Mouse (Mus musculus): ENCODE measurements at regions not wholly inside any gene's neighbourhood (a gene's known extent, or its start where the extent isn't known, plus 50 kb on each side); places are given as distances from the start of the nearest gene placed in this dataset.

GRCm38 (mm10) chr15:52999776-53000175 lies 884.9 kb upstream of the Gm7489 start:
- no peak for ATAC-seq (ENCODE audit: insufficient number of reproducible peaks, insufficient read depth, low FRiP score, low read depth)
- Histone ChIP-seq H3K27me3 (ENCODE audit: control insufficient read depth, insufficient read depth, low read length) (no peaks in the 10 kb centered on the region), H3K4me2 (ENCODE audit: low read length) (no peak overlapping the region), H3K36me3 (ENCODE audit: control insufficient read depth, insufficient read depth, low read length) (no peaks in the 10 kb centered on the region), H3K9ac (ENCODE audit: low read length) (no peak overlapping the region), H3K27ac (replicated peaks in 1 of 2; ENCODE audit: control insufficient read depth in 1 of 2, insufficient read depth in 1 of 2, low read depth in 2 of 2, low read length in 2 of 2) (no peak overlapping the region), H3K4me3 (ENCODE audit: control insufficient read depth in 1 of 2, insufficient read depth in 1 of 2, low read depth in 1 of 2, low read length in 2 of 2) (no peak overlapping the region), H3K4me1 (ENCODE audit: control insufficient read depth in 2 of 2, insufficient read depth in 2 of 2, low read length in 2 of 2) (no peaks in the 10 kb centered on the region), H3K9me3 (ENCODE audit: control insufficient read depth, low read length) (no peaks in the 10 kb centered on the region)
- 85% methylated on average over 2 of the region's 2 CpGs for WGBS

GRCm38 (mm10) chr15:53001429-53001828 lies 883.3 kb upstream of the Gm7489 start:
- Histone ChIP-seq H3K27ac (replicated peaks in 1 of 2; ENCODE audit: control insufficient read depth in 1 of 2, insufficient read depth in 1 of 2, low read depth in 2 of 2, low read length in 2 of 2) (no peak overlapping the region), H3K9me3 (ENCODE audit: control insufficient read depth, low read length) (no peaks in the 10 kb centered on the region), H3K4me2 (ENCODE audit: low read length) (no peak overlapping the region), H3K4me1 (ENCODE audit: control insufficient read depth in 2 of 2, insufficient read depth in 2 of 2, low read length in 2 of 2) (no peaks in the 10 kb centered on the region), H3K36me3 (ENCODE audit: control insufficient read depth, insufficient read depth, low read length) (no peaks in the 10 kb centered on the region), H3K4me3 (ENCODE audit: control insufficient read depth in 1 of 2, insufficient read depth in 1 of 2, low read depth in 1 of 2, low read length in 2 of 2) (no peak overlapping the region), H3K9ac (ENCODE audit: low read length) (no peak overlapping the region), H3K27me3 (ENCODE audit: control insufficient read depth, insufficient read depth, low read length) (no peaks in the 10 kb centered on the region)
- ATAC-seq (ENCODE audit: insufficient number of reproducible peaks, insufficient read depth, low FRiP score, low read depth) = no peak
- WGBS = 87% methylated on average over 3 of the region's 3 CpGs

- no peaks in the 10 kb centered on the region for H3K9me3 ChIP-seq (ENCODE audit: control insufficient read depth, low read length)
- H3K4me2 ChIP-seq (ENCODE audit: low read length) = no peak overlapping the region
- H3K4me3 ChIP-seq (ENCODE audit: control insufficient read depth in 1 of 2, insufficient read depth in 1 of 2, low read depth in 1 of 2, low read length in 2 of 2) = no peak overlapping the region
- 86% methylated on average over 4 of the region's 4 CpGs for WGBS
- H3K36me3 ChIP-seq (ENCODE audit: control insufficient read depth, insufficient read depth, low read length) = no peaks in the 10 kb centered on the region
- no peak overlapping the region for H3K9ac ChIP-seq (ENCODE audit: low read length)
- H3K27ac ChIP-seq (replicated peaks in 1 of 2; ENCODE audit: control insufficient read depth in 1 of 2, insufficient read depth in 1 of 2, low read depth in 2 of 2, low read length in 2 of 2) = no peak overlapping the region
- H3K27me3 ChIP-seq (ENCODE audit: control insufficient read depth, insufficient read depth, low read length) = no peaks in the 10 kb centered on the region
- H3K4me1 ChIP-seq (ENCODE audit: control insufficient read depth in 2 of 2, insufficient read depth in 2 of 2, low read length in 2 of 2) = no peaks in the 10 kb centered on the region
- ATAC-seq (ENCODE audit: insufficient number of reproducible peaks, insufficient read depth, low FRiP score, low read depth) = no peak
Measured at GRCm38 (mm10) chr15:53001964-53002363, 882.7 kb upstream of the Gm7489 start.

- H3K9me3 ChIP-seq (ENCODE audit: control insufficient read depth, low read length) = no peaks in the 10 kb centered on the region
- no peak overlapping the region for H3K27ac ChIP-seq (replicated peaks in 1 of 2; ENCODE audit: control insufficient read depth in 1 of 2, insufficient read depth in 1 of 2, low read depth in 2 of 2, low read length in 2 of 2)
- ATAC-seq (ENCODE audit: insufficient number of reproducible peaks, insufficient read depth, low FRiP score, low read depth) = no peak
- H3K4me1 ChIP-seq (ENCODE audit: control insufficient read depth in 2 of 2, insufficient read depth in 2 of 2, low read length in 2 of 2) = no peaks in the 10 kb centered on the region
- H3K4me3 ChIP-seq (ENCODE audit: control insufficient read depth in 1 of 2, insufficient read depth in 1 of 2, low read depth in 1 of 2, low read length in 2 of 2) = no peak overlapping the region
- no peaks in the 10 kb centered on the region for H3K36me3 ChIP-seq (ENCODE audit: control insufficient read depth, insufficient read depth, low read length)
- no peak overlapping the region for H3K9ac ChIP-seq (ENCODE audit: low read length)
- H3K27me3 ChIP-seq (ENCODE audit: control insufficient read depth, insufficient read depth, low read length) = no peaks in the 10 kb centered on the region
- H3K4me2 ChIP-seq (ENCODE audit: low read length) = no peak overlapping the region
Measured at GRCm38 (mm10) chr15:53004078-53004477, 880.6 kb upstream of the Gm7489 start.

GRCm38 (mm10) chr15:53006844-53007243 lies 877.9 kb upstream of the Gm7489 start:
- WGBS = 63% methylated on average over 1 of the region's 1 CpGs
- no peaks in the 10 kb centered on the region for H3K36me3 ChIP-seq (ENCODE audit: control insufficient read depth, insufficient read depth, low read length)
- no peaks in the 10 kb centered on the region for H3K27me3 ChIP-seq (ENCODE audit: control insufficient read depth, insufficient read depth, low read length)
- ATAC-seq (ENCODE audit: insufficient number of reproducible peaks, insufficient read depth, low FRiP score, low read depth) = no peak
- no peak overlapping the region for H3K4me3 ChIP-seq (ENCODE audit: control insufficient read depth in 1 of 2, insufficient read depth in 1 of 2, low read depth in 1 of 2, low read length in 2 of 2)
- H3K9me3 ChIP-seq (ENCODE audit: control insufficient read depth, low read length) = no peaks in the 10 kb centered on the region
- no peak overlapping the region for H3K27ac ChIP-seq (replicated peaks in 1 of 2; ENCODE audit: control insufficient read depth in 1 of 2, insufficient read depth in 1 of 2, low read depth in 2 of 2, low read length in 2 of 2)
- H3K4me1 ChIP-seq (ENCODE audit: control insufficient read depth in 2 of 2, insufficient read depth in 2 of 2, low read length in 2 of 2) = no peaks in the 10 kb centered on the region
- no peak overlapping the region for H3K4me2 ChIP-seq (ENCODE audit: low read length)
- H3K9ac ChIP-seq (ENCODE audit: low read length) = no peak overlapping the region

- 86% methylated on average over 3 of the region's 3 CpGs for WGBS
- no peaks in the 10 kb centered on the region for H3K27me3 ChIP-seq (ENCODE audit: control insufficient read depth, insufficient read depth, low read length)
- no peaks in the 10 kb centered on the region for H3K36me3 ChIP-seq (ENCODE audit: control insufficient read depth, insufficient read depth, low read length)
- H3K9me3 ChIP-seq (ENCODE audit: control insufficient read depth, low read length) = no peaks in the 10 kb centered on the region
- H3K9ac ChIP-seq (ENCODE audit: low read length) = no peak overlapping the region
- no peak overlapping the region for H3K4me2 ChIP-seq (ENCODE audit: low read length)
- no peak for ATAC-seq (ENCODE audit: insufficient number of reproducible peaks, insufficient read depth, low FRiP score, low read depth)
- H3K4me1 ChIP-seq (ENCODE audit: control insufficient read depth in 2 of 2, insufficient read depth in 2 of 2, low read length in 2 of 2) = no peaks in the 10 kb centered on the region
- H3K27ac ChIP-seq (replicated peaks in 1 of 2; ENCODE audit: control insufficient read depth in 1 of 2, insufficient read depth in 1 of 2, low read depth in 2 of 2, low read length in 2 of 2) = no peak overlapping the region
- no peak overlapping the region for H3K4me3 ChIP-seq (ENCODE audit: control insufficient read depth in 1 of 2, insufficient read depth in 1 of 2, low read depth in 1 of 2, low read length in 2 of 2)
Measured at GRCm38 (mm10) chr15:53009337-53009736, 875.4 kb upstream of the Gm7489 start.

Data from heart, embryonic 14.5 days (tissue).